Mouse (Mus musculus) hindbrain, embryonic 11.5 days (tissue): Measurements from ENCODE around the gene Camta1. TPM values are rescaled to one million over a fixed set of nuclear protein-coding genes. Genes with fewer than 3 reads are reported as not detected.

ENCODE experiments used
- ATAC-seq: fragments of 200-750 bp; cut with Nextera tagmentation; 2 replicates; pipeline ENCODE4 v1.8.0; 2017; ENCODE audit warnings: mild to moderate bottlenecking, moderate TSS enrichment, moderate library complexity; ENCODE audit not compliant: low FRiP score
- DNase-seq: peaks from one replicate; pipeline ENCODE4 v3.0.0-alpha.2; 2015; ENCODE audit warnings: low spot score
- H3K27ac ChIP-seq: fragments of 300-500 bp; sonication (generic); 2 replicates; pipeline ENCODE4 v1.5.1; 2014; ENCODE audit warnings: mild to moderate bottlenecking, low read depth, low read length
- H3K27me3 ChIP-seq: fragments of 300-500 bp; sonication (generic); 2 replicates; pipeline ENCODE4 v1.6.1; 2014; ENCODE audit warnings: mild to moderate bottlenecking, low read length, moderate library complexity, mixed read lengths; ENCODE audit not compliant: control insufficient read depth, insufficient read depth
- H3K36me3 ChIP-seq: fragments of 300-500 bp; sonication (generic); 2 replicates; pipeline ENCODE4 v1.6.1; 2014; ENCODE audit warnings: mild to moderate bottlenecking, low read length, moderate library complexity, mixed read lengths; ENCODE audit not compliant: control insufficient read depth, insufficient read depth
- H3K4me1 ChIP-seq: fragments of 300-500 bp; sonication (generic); replicated peaks from 2 replicates; pipeline ENCODE4 v1.6.1; 2014; ENCODE audit warnings: low read length, mixed read lengths; ENCODE audit not compliant: control insufficient read depth, insufficient read depth
- H3K4me2 ChIP-seq: fragments of 300-500 bp; sonication (generic); replicated peaks from 2 replicates; pipeline ENCODE4 v1.6.1; 2014; ENCODE audit warnings: mild to moderate bottlenecking, low read depth, low read length
- H3K4me3 ChIP-seq: fragments of 300-500 bp; sonication (generic); 2 replicates; pipeline ENCODE4 v1.5.1; 2014; ENCODE audit warnings: low read depth, low read length
- H3K9ac ChIP-seq: fragments of 300-500 bp; sonication (generic); 2 replicates; pipeline ENCODE4 v1.6.1; 2014; ENCODE audit warnings: low read depth, low read length
- H3K9me3 ChIP-seq: fragments of 300-500 bp; sonication (generic); 2 replicates; pipeline ENCODE4 v1.6.1; 2016; ENCODE audit warnings: low read length; ENCODE audit not compliant: control insufficient read depth
- WGBS: fragments of 180-500 bp; shearing (Covaris S2); extraction: QIAGEN DNeasy Blood & Tissue Kit; methylation state at CpG from one replicate; pipeline ENCODE4 v1.1.7; 2014; 5-methylcytosine and 5-hydroxymethylcytosine counted together
- polyA plus RNA-seq: library from polyadenylated mRNA; unstranded; fragments of >200 nt; fragmentation: Nextera tagmentation; extraction: Ambion mirVana; gene quantifications from 2 replicates; pipeline ENCODE4 v1.2.1, GENCODE M21; 2014

The Camta1 gene
- polyA plus RNA-seq, 1 experiment from 2014 or later, result 130 TPM

DNA sequence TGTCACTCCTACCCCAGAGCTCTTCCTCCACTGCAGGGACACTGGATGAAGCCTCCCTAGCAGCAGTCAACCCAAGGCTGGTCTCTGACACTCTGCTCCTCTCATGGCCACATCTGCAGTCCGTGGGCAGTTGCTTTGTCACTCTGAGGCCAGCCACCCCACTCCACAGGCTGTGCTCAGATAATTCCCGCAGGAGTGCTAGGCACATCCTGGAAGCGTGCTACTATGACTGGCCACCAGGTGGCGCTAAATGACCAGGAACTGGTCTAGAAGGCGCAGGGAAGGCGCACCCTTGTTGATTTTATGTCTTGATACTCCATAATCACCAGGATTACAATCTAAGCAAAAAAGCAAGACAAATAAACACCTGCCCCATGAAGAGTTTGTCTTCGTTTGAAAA, 704.8 kb downstream of the Camta1 start:
- ATAC-seq, result peak; percentile 62; the same call in 1 of the 2 replicates
- Histone ChIP-seq H3K27me3 (no peaks in the 10 kb centered on the region), H3K9ac (no peak overlapping the region), H3K4me3 (no peak overlapping the region), H3K36me3 (no peaks in the 10 kb centered on the region), H3K27ac (no peak overlapping the region), H3K9me3 (no peaks in the 10 kb centered on the region), H3K4me1 (no peaks in the 10 kb centered on the region), H3K4me2 (no peak overlapping the region)
- peak; percentile 93 for DNase-seq
- 1% methylated on average over 7 of the region's 7 CpGs for WGBS

DNA sequence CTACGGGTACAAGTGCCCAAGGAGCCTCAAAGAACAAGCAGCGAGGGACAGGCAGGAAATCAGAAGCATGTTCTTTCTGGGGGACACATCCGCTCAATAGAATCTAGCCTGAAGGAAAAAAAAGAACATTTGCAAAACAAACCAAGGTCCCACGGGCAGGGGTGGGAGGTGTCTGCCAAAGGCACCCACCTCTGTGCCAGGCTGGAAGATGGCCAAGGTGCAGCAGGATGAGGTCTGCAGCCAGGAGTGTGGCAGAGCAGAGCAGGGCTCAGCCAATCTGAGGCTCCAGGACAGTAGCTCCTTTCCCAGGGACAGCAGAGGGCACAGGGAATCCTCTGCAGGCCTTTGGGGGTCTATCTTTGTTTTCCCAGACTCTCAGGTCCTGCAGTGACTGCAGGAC, 706.1 kb downstream of the Camta1 start:
- Histone ChIP-seq H3K4me1 (0 out of 2 replicates have a peak, but pooled peaks cover 2% of the 10 kb centered on the region), H3K27me3 (no peaks in the 10 kb centered on the region), H3K4me2 (no peak overlapping the region), H3K27ac (no peak overlapping the region), H3K9ac (no peak overlapping the region), H3K9me3 (no peaks in the 10 kb centered on the region), H3K4me3 (no peak overlapping the region), H3K36me3 (no peaks in the 10 kb centered on the region)
- WGBS, result 78% methylated on average over 4 of the region's 4 CpGs
- DNase-seq, result no peak
- no peak for ATAC-seq

DNA sequence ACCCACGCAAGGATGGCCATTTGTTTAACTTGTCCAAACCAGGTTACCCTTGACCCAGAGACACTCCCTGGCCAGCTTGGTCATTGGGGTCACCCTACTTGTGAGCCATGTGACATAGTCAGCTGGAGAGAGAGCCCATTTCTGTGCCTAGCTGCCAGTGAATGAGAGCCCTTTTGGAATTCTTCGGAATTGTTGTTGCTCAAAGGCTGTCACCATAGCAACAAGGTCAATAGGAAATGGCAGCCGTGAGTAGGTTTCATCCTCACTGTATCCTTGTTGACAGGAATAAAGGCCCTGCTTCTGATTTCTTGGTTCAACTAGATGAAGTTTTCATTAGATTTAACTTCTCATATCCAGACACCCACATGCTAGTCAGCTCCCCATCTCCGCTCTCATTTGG, 707.4 kb downstream of the Camta1 start:
- H3K27ac ChIP-seq, result no peak overlapping the region
- DNase-seq, result peak; percentile 57
- no peak overlapping the region for H3K4me3 ChIP-seq
- no peak for ATAC-seq
- H3K27me3 ChIP-seq, result no peaks in the 10 kb centered on the region
- 0 out of 2 replicates have a peak, but pooled peaks cover 2% of the 10 kb centered on the region for H3K4me1 ChIP-seq
- no peaks in the 10 kb centered on the region for H3K9me3 ChIP-seq
- 36% methylated on average over 4 of the region's 4 CpGs for WGBS
- no peaks in the 10 kb centered on the region for H3K36me3 ChIP-seq
- H3K9ac ChIP-seq, result no peak overlapping the region
- H3K4me2 ChIP-seq, result no peak overlapping the region

DNA sequence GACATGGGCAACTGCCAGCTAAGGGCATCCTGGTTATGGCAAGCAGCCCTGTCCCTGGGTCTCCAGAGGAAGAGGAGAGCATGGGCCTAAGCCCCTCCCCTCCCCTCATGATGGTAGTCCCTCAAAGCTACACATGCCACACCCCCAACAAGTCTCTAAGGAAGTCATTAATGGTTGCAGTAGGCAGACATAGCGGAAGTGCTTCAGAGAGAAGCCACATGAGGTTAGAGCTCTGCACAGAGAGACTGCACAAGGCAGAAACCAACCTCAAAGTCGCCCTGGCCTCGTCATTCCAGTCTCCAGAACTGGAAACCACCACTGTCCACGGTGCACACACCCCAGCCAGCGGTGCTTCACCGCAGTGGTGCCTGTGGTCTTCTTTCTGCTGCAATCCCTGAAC, 709.7 kb downstream of the Camta1 start:
- Histone ChIP-seq H3K4me1 (0 out of 2 replicates have a peak, but pooled peaks cover 2% of the 10 kb centered on the region), H3K27ac (no peak overlapping the region), H3K27me3 (no peaks in the 10 kb centered on the region), H3K9me3 (no peaks in the 10 kb centered on the region), H3K36me3 (no peaks in the 10 kb centered on the region), H3K4me3 (no peak overlapping the region), H3K4me2 (no peak overlapping the region), H3K9ac (no peak overlapping the region)
- DNase-seq (no peak), ATAC-seq (no peak)
- WGBS, result 65% methylated on average over 6 of the region's 6 CpGs

DNA sequence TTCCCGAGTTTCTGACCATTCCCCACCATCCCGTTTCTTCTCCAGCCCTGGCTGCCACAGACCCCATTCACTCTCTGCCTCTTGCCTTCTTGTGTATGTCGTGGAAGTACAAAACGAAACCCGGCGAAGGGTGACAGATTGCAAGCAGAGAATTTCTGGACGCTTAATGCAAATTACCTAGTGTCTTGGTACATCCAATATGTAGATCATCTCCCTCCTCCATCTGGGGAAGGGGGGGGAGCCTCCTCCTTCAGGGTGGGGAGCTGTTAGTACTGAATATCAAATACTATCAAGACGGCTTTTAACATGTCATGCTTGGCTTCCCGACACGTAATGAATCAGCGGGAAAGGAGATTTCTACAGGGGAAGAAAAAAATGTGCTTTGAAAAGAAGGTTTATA, 710.8 kb downstream of the Camta1 start:
- H3K36me3 ChIP-seq, result no peaks in the 10 kb centered on the region
- 0 out of 2 replicates have a peak, but pooled peaks cover 2% of the 10 kb centered on the region for H3K4me1 ChIP-seq
- ATAC-seq, result no peak
- no peak overlapping the region for H3K4me2 ChIP-seq
- H3K27me3 ChIP-seq, result no peaks in the 10 kb centered on the region
- H3K4me3 ChIP-seq, result no peak overlapping the region
- no peak overlapping the region for H3K9ac ChIP-seq
- WGBS, result 66% methylated on average over 11 of the region's 11 CpGs
- H3K27ac ChIP-seq, result peak overlapping the region; percentile 18; the same call in 1 of the 2 replicates
- DNase-seq, result no peak
- no peaks in the 10 kb centered on the region for H3K9me3 ChIP-seq

DNA sequence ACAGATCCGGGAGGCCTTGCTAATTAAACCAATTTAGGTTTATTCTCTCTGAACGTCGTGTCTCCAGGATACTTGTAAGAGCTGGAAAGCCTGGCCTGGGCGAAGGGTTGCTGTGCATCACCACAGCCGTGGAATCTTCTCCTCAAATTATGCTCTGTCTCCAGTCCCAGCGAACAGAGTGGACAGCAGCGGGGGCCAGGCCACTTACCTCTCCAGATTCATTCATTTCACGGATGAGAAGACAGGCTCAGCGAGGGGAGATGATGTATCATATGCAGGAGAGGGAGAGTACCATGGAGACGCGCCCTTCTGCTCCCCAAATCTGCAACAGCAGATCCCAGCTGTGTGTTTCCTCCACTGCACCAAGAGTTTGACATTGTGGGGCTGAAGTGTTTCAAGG, 711.6 kb downstream of the Camta1 start:
- H3K9me3 ChIP-seq, result no peaks in the 10 kb centered on the region
- H3K36me3 ChIP-seq, result no peaks in the 10 kb centered on the region
- no peak overlapping the region for H3K4me2 ChIP-seq
- 0 out of 2 replicates have a peak, but pooled peaks cover 2% of the 10 kb centered on the region for H3K4me1 ChIP-seq
- no peak overlapping the region for H3K27ac ChIP-seq
- no peak for ATAC-seq
- H3K9ac ChIP-seq, result no peak overlapping the region
- 79% methylated on average over 11 of the region's 11 CpGs for WGBS
- H3K4me3 ChIP-seq, result no peak overlapping the region
- no peaks in the 10 kb centered on the region for H3K27me3 ChIP-seq
- DNase-seq, result no peak

DNA sequence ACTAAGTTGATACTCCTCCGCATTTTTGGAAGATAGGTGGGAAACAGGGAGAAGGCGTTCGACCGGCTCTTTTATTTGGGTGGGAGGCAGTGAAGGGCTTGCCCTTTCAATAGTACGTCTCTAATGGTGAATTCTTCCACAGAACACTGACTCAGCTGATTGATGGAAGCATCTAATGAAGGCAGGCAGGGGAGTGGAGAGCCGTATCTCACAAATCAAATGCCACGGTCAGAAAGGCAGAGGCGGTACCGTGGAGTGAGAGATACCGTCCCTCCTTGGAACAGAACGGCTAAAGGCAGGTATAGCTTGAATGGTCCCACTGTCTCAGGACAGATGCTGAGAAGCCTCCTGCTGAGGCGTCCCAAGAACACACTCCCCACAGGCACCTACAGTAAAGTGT, 714.1 kb downstream of the Camta1 start:
- H3K4me3 ChIP-seq, result no peak overlapping the region
- no peaks in the 10 kb centered on the region for H3K27me3 ChIP-seq
- H3K9ac ChIP-seq, result no peak overlapping the region
- no peak for DNase-seq
- H3K4me1 ChIP-seq, result 0 out of 2 replicates have a peak, but pooled peaks cover 2% of the 10 kb centered on the region
- H3K4me2 ChIP-seq, result no peak overlapping the region
- H3K27ac ChIP-seq, result no peak overlapping the region
- H3K9me3 ChIP-seq, result peaks cover 3% of the 10 kb centered on the region; the same call in 1 of the 2 replicates
- 28% methylated on average over 12 of the region's 12 CpGs for WGBS
- ATAC-seq, result no peak
- no peaks in the 10 kb centered on the region for H3K36me3 ChIP-seq

DNA sequence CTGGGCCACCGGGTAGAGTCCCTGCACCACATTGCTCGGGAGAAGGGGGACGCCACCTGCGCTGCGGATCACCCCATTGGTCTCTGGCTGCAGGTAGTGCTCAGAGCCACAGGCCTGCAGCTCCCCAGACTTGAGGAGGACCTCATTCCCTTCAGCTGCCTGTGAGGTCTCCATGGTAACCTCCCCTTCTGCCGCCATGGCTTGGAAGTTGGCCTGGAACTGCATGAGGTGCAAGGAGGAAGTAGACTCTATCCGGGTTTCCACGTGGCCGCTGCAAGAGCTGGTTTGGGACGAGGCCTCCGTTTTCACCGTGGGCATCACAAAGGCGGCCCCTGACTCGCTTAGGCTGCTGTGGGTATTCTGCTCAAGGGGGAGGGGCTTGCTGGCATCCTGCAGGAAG, 717.6 kb downstream of the Camta1 start:
- Histone ChIP-seq H3K4me3 (no peak overlapping the region), H3K9ac (no peak overlapping the region), H3K27me3 (no peaks in the 10 kb centered on the region), H3K36me3 (no peaks in the 10 kb centered on the region), H3K4me2 (no peak overlapping the region), H3K4me1 (peaks cover 17% of the 10 kb centered on the region), H3K27ac (no peak overlapping the region), H3K9me3 (peaks cover 3% of the 10 kb centered on the region; the same call in 1 of the 2 replicates)
- WGBS, result 84% methylated on average over 14 of the region's 14 CpGs
- ATAC-seq (no peak), DNase-seq (no peak)

DNA sequence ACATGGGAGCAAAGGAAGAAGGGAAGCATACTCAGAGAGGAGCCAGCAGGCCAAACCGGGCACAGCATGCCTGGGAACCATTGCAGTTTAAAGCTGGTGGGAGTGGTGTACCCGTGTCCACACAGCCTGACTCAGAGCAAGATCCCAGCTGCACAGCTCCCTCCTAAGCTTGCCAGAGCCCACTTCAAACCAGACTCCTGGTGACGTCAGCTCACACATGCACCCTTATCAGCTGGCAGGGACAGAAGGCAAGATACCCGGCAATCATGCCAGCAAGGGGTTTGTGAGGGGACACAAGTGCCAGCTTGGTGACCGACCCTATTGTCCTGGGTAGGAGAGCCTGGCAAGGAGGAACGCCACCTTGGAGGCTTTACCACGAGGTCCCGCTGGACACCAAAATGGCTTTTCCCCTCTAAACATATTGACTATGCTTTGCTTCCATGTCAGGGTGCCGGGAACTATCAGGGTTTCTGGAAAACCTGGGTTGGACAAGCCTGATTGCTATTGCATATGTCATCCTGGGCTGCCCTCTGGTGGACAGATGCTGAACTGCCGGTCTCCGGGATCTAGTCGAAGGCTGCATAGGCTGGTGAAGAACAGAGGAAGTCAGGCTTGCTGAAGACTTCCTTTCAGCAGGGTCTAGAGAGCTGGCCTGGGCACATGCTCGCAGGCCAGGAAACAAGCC, 720.3 kb downstream of the Camta1 start:
- WGBS, result 8% methylated on average over 13 of the region's 13 CpGs
- DNase-seq (peak; percentile 99), ATAC-seq (peak; percentile 66)
- H3K36me3 ChIP-seq, result no peaks in the 10 kb centered on the region
- H3K9ac ChIP-seq, result peak overlapping the region; percentile 38
- H3K9me3 ChIP-seq, result peaks cover 3% of the 10 kb centered on the region; the same call in 1 of the 2 replicates
- H3K4me2 ChIP-seq, result peak overlapping the region; percentile 43
- H3K4me1 ChIP-seq, result peaks cover 28% of the 10 kb centered on the region
- H3K4me3 ChIP-seq, result peak overlapping the region; percentile 16
- H3K27ac ChIP-seq, result peak overlapping the region; percentile 93
- H3K27me3 ChIP-seq, result peaks cover 2% of the 10 kb centered on the region; the same call in 1 of the 2 replicates
